ENCODE assay signal across 20 mouse cellular contexts in the genomic region with DNA sequence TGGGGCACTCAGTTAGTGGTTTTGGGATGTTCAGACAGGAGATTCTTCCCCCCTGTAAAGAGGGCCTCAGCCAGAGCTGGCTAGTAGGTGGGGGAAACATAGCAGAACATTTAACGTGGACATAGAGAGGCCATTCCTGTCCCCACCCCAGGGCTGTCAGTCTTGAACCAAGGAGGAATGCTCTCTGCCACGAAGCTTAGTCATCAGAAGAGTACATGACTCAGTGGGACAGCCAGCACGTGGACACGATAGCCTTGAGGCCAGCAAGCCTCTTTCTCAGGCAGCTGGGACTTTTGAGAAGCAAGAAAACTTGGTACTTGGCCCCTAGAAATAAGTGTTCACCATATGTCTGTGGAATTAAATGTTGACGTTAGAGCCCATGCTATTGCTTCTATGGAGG. TPM values are rescaled to one million over a fixed set of nuclear protein-coding genes. Genes with fewer than 3 reads are reported as not detected.
DNase-seq lines count a peak whose midpoint lies in the region; ATAC-seq and TF ChIP-seq lines count a peak whose summit lies in the region.
"Had no signal": no experiment of that assay in that cellular context is flagged by ENCODE, and none has a peak within 500 bp of the region (broad histone marks: within the 10 kb centered on the region; RNA-seq: fewer than 3 reads in every experiment).

No protein-coding gene starts in this region.

- H3K9ac ChIP-seq in heart, adult 2 months (ENCODE audit: low read depth, low read length) = no peak overlapping the region
- H3K9ac ChIP-seq in lung, postnatal 0 days (replicated peaks; ENCODE audit: low read depth) = no peak overlapping the region
- H3K9ac ChIP-seq: forebrain, embryonic 15.5 days; heart, embryonic 15.5 days; hindbrain, embryonic 14.5 days; lung, embryonic 15.5 days; neural tube, embryonic 12.5 days had no signal

- H3K27me3 ChIP-seq in heart, adult 2 months (ENCODE audit: control insufficient read depth, insufficient read depth, low read length) = no peaks in the 10 kb centered on the region
- no peaks in the 10 kb centered on the region for H3K27me3 ChIP-seq in lung, postnatal 0 days (replicated peaks; ENCODE audit: insufficient read depth, low read length)
- no peaks in the 10 kb centered on the region for H3K27me3 ChIP-seq in myocyte (ENCODE audit: control insufficient read depth, insufficient read depth, insufficient read length)
- H3K27me3 ChIP-seq: forebrain, embryonic 15.5 days; heart, embryonic 15.5 days; lung, embryonic 15.5 days; neural tube, embryonic 12.5 days had no signal

- H3K4me2 ChIP-seq in lung, postnatal 0 days (replicated peaks; ENCODE audit: low read depth, low read length) = no peak overlapping the region
- peak overlapping the region; percentile 19 for H3K4me2 ChIP-seq in myocyte (ENCODE audit: low read depth)
- H3K4me2 ChIP-seq: forebrain, embryonic 15.5 days; heart, embryonic 15.5 days; hindbrain, embryonic 14.5 days; lung, embryonic 15.5 days; neural tube, embryonic 12.5 days had no signal

- intact Hi-C loops in heart, adult 2 months (cut with DNase I) = no loop called here

- H3K4me1 ChIP-seq in heart, adult 2 months (ENCODE audit: control insufficient read depth, insufficient read depth, low read length) = peaks cover 32% of the 10 kb centered on the region
- H3K4me1 ChIP-seq in lung, postnatal 0 days (ENCODE audit: insufficient read depth, low read depth, low read length) = peaks cover 44% of the 10 kb centered on the region
- H3K4me1 ChIP-seq: forebrain, embryonic 15.5 days had no signal

- peaks cover 2% of the 10 kb centered on the region for H3K79me2 ChIP-seq in heart, adult 2 months (replicated peaks; ENCODE audit: control insufficient read depth, insufficient read depth, low read length)
- peaks cover 28% of the 10 kb centered on the region for H3K79me2 ChIP-seq in myocyte (ENCODE audit: control insufficient read depth, insufficient read depth)

- no peak for ATAC-seq in lung, postnatal 0 days
- ATAC-seq: activated CD4-positive, CD25-positive, alpha-beta regulatory T cell, adult 4 months; forebrain, embryonic 15.5 days had no signal

- H3K27ac ChIP-seq in heart, adult 2 months = peak overlapping the region; percentile 99
- peak overlapping the region; percentile 98; the same call in 1 of the 2 replicates for H3K27ac ChIP-seq in lung, postnatal 0 days (ENCODE audit: low read length)
- H3K27ac ChIP-seq: forebrain, embryonic 15.5 days; heart, embryonic 15.5 days; hindbrain, embryonic 14.5 days; limb, embryonic 10.5 days; lung, embryonic 15.5 days; neural tube, embryonic 12.5 days had no signal

- H3K9me3 ChIP-seq in lung, postnatal 0 days (ENCODE audit: low read length) = no peaks in the 10 kb centered on the region
- H3K9me3 ChIP-seq: forebrain, embryonic 15.5 days; heart, embryonic 15.5 days; limb, embryonic 10.5 days; lung, embryonic 15.5 days; neural tube, embryonic 12.5 days had no signal

- peaks cover 32% of the 10 kb centered on the region for H3K36me3 ChIP-seq in heart, adult 2 months (ENCODE audit: control insufficient read depth, insufficient read depth, low read length)
- H3K36me3 ChIP-seq in lung, postnatal 0 days (ENCODE audit: insufficient read depth, low read length) = peaks cover 19% of the 10 kb centered on the region; the same call in 1 of the 2 replicates
- H3K36me3 ChIP-seq in myocyte (ENCODE audit: control insufficient read depth, insufficient read depth) = peaks cover 2% of the 10 kb centered on the region

- no peak overlapping the region for H3K4me3 ChIP-seq in heart, adult 2 months
- H3K4me3 ChIP-seq in lung, postnatal 0 days (ENCODE audit: low read depth, low read length) = no peak overlapping the region
- no peak overlapping the region for H3K4me3 ChIP-seq in myocyte
- H3K4me3 ChIP-seq: forebrain, embryonic 15.5 days; heart, embryonic 15.5 days; limb, embryonic 10.5 days; lung, embryonic 15.5 days; neural tube, embryonic 12.5 days had no signal

- no peak for TF ChIP-seq POLR2A in heart, adult 2 months (IDR thresholded peaks at IDR 0.05; ENCODE audit: insufficient read depth, low read depth, low read length)
- TF ChIP-seq POLR2A in myocyte (IDR thresholded peaks at IDR 0.05; ENCODE audit: insufficient read length, low read depth) = no peak

- no peak for DNase-seq in heart, adult 2 months
- no peak for DNase-seq in heart, adult 9 months (ENCODE audit: low spot score in 2 of 2)
- no peak for DNase-seq in lung, postnatal 0 days (ENCODE audit: low spot score)
- DNase-seq in lung, adult 18-20 months = no peak
- peak; percentile 74 for DNase-seq in adrenal gland, adult 8-10 months
- no peak for DNase-seq in kidney, postnatal 25 days
- DNase-seq: cerebellum, postnatal 10 days; gastrocnemius, postnatal 10 days; kidney, adult 11 months; kidney, postnatal 14 days; layer of hippocampus, postnatal 36 days had no signal

- WGBS in heart, adult 2 months = 69% methylated on average over 5 of the region's 5 CpGs
- 61% methylated on average over 5 of the region's 5 CpGs for WGBS in lung, postnatal 0 days

- TF ChIP-seq EP300 in heart, adult 2 months (IDR thresholded peaks at IDR 0.05; ENCODE audit: insufficient read depth, low read depth, low read length) = no peak
- 0 out of 2 replicates have a peak, but pooled peaks have one; percentile 25 for TF ChIP-seq EP300 in lung, postnatal 0 days (IDR thresholded peaks at IDR 0.05)

- no peak overlapping the region for H3ac ChIP-seq in myocyte (ENCODE audit: control insufficient read depth, insufficient read length)

- no peak for TF ChIP-seq CTCF in heart, adult 2 months (IDR thresholded peaks at IDR 0.05)
- TF ChIP-seq CTCF in lung, postnatal 0 days (IDR thresholded peaks at IDR 0.05) = no peak

TF ChIP-seq in myocyte, 11 proteins besides CTCF, POLR2A, EP300 and RAD21:
- peak; percentile 80 for TF ChIP-seq USF1 (IDR thresholded peaks at IDR 0.05; ENCODE audit: low read depth)
- no peak for TF ChIP-seq SRF (IDR thresholded peaks at IDR 0.05; ENCODE audit: control insufficient read depth, insufficient read length, low read depth)
- TF ChIP-seq CEBPB (IDR thresholded peaks at IDR 0.05; ENCODE audit: insufficient read depth, poor library complexity, severe bottlenecking) = no peak
- TF ChIP-seq MAX (IDR thresholded peaks at IDR 0.05; ENCODE audit: low read depth) = peak; percentile 84
- peak in 1 of 3 experiments; percentile 11 for TF ChIP-seq MYOG (IDR thresholded peaks at IDR 0.05; ENCODE audit: control insufficient read depth in 1 of 3, insufficient read depth in 1 of 3, insufficient read length in 2 of 3, low read depth in 2 of 3)

RNA-seq across cellular contexts. Expression of gene Cox4i2, which starts 28.7 kb away (rescaled TPM):
- 10 to 100 TPM; 12.1 to 18.0 TPM for total RNA-seq in heart, adult 2 months (2021)
- polyA plus RNA-seq in heart, adult 2 months (2012; rRNA removed) = 12.0 and 13.2 TPM in 2 replicates
- 204 and 228 TPM in 2 replicates for polyA plus RNA-seq in lung, postnatal 0 days (2015; fragmentation: Nextera tagmentation; extraction: Ambion mirVana)
- total RNA-seq in adrenal gland, adult 8-10 months (2022) = 1 to 10 TPM; 1.3 to 4.4 (median 2.7) TPM
- not detected for polyA plus RNA-seq in myocyte (2012; fragmentation: generic; extraction: Trizol)
- total RNA-seq: megakaryocyte-erythroid progenitor cell, adult 5-6 weeks had no signal
- polyA plus RNA-seq: activated CD4-positive, CD25-positive, alpha-beta regulatory T cell, adult 4 months had no signal

RNA-seq across cellular contexts. Expression of gene Id1, which starts 46.6 kb away (rescaled TPM):
- total RNA-seq in heart, adult 2 months (2021) = 10 to 100 TPM; 56.5 to 59.8 TPM
- 74.7 and 113 TPM in 2 replicates for polyA plus RNA-seq in heart, adult 2 months (2012; rRNA removed)
- 214 and 218 TPM in 2 replicates for polyA plus RNA-seq in lung, postnatal 0 days (2015; fragmentation: Nextera tagmentation; extraction: Ambion mirVana)
- 10 to 100 TPM; 38.9 to 74.3 (median 55.1) TPM for total RNA-seq in adrenal gland, adult 8-10 months (2022)
- 59.5 TPM for polyA plus RNA-seq in myocyte (2012; fragmentation: generic; extraction: Trizol)
- total RNA-seq: megakaryocyte-erythroid progenitor cell, adult 5-6 weeks had no signal

RNA-seq across cellular contexts. Expression of gene Bcl2l1, which starts 48.9 kb away (rescaled TPM):
- total RNA-seq in heart, adult 2 months (2021) = 100 to 1,000 TPM in 1 of 2 experiments, 10 to 100 TPM in 1; 51.9 to 102 TPM
- 48.1 and 51.2 TPM in 2 replicates for polyA plus RNA-seq in heart, adult 2 months (2012; rRNA removed)
- polyA plus RNA-seq in lung, postnatal 0 days (2015; fragmentation: Nextera tagmentation; extraction: Ambion mirVana) = 100 and 103 TPM in 2 replicates
- 10 to 100 TPM; 58.5 to 74.6 (median 72.0) TPM for total RNA-seq in adrenal gland, adult 8-10 months (2022)
- polyA plus RNA-seq in myocyte (2012; fragmentation: generic; extraction: Trizol) = 57.0 TPM

Comparison
In these comparisons a context has a peak if more than half of its experiments do, and no peak if none do; other contexts are left out.
1. RNA of gene Cox4i2, which starts 28.7 kb away (polyA plus RNA-seq): 204 to 228 TPM in lung, postnatal 0 days; 12.0 to 13.2 TPM in heart, adult 2 months and not detected in myocyte (single experiment); every median in the first group is over 10 times any median in the second.